Comparison of ENCODE assay signal across 7 mouse cellular contexts in the genomic region with DNA sequence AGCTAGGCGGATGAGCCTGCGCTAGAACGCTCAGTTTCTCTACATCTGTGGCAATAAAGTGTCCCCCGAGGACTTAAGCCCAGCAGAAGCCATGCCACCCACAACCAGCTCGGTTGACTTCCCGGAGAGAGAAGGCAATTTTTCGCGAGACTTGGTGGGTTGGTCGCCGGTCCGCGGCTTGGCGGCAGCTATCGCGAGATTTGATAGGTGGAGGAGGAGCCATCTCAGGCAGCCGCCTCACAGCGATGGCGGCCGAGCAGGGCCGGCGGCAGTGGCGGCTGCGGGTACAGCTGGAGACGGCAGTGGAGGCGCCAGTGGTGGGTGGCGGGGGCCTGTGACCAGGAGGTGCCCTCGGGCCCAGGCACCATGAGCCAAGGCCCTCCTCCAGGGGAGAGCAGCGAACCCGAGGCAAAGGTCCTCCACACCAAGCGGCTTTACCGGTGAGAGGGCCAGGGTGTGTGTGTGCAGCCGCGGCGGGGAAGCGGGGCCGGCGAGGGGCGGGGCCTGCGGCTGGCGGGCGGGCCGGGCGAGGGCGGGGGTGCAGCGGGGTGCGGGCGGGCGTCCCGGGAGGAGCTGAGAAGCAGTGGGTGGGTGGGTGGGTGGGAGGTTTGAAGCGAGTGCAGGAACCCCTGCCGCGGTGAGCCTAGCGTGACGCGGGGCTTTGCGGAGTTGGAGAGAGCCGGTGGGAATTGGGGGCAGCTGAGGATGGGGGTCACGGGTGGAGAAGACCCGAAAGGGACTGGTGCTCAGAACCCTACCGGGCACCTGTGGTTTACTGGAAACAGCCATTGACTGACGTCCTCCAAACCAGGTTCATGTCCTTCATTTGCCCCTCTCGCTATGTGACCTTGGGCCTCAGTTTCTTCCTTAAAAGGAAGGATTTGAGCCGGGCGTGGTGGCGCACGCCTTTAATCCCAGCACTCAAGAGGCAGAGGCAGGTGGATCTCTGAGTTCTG. TPM values are rescaled to one million over a fixed set of nuclear protein-coding genes. Genes with fewer than 3 reads are reported as not detected.
DNase-seq lines count a peak whose midpoint lies in the region; ATAC-seq and TF ChIP-seq lines count a peak whose summit lies in the region.

Gene Tmem79, minus strand, starts transcription at position 91 of the 956 bp plus-strand sequence.
Gene Smg5, plus strand, starts transcription at position 203 of the 956 bp plus-strand sequence.

- no peaks in the 10 kb centered on the region for H3K27me3 ChIP-seq in intestine, postnatal 0 days (replicated peaks; ENCODE audit: control insufficient read depth, insufficient read depth, low read length)
- H3K27me3 ChIP-seq in midbrain, embryonic 12.5 days, result no peaks in the 10 kb centered on the region
- no peaks in the 10 kb centered on the region for H3K27me3 ChIP-seq in small intestine, adult 2 months (ENCODE audit: control insufficient read depth, insufficient read depth, low read length)

- H3K4me2 ChIP-seq in intestine, postnatal 0 days (replicated peaks; ENCODE audit: low read depth), result peak within 1 kb of the TSS; percentile 71
- peak within 1 kb of the TSS; percentile 69 for H3K4me2 ChIP-seq in midbrain, embryonic 12.5 days (replicated peaks)

- peak; percentile 95 for DNase-seq in adrenal gland, adult 8-10 months
- peak; percentile 97 for DNase-seq in embryo, embryonic 9.5 days (ENCODE audit: extremely low spot score)
- peak; percentile 49 for DNase-seq in gonadal fat pad, adult 2 months (ENCODE audit: low read depth)
- peak; percentile 97 for DNase-seq in left cerebral cortex, postnatal 4 days

- no peaks in the 10 kb centered on the region for H3K4me1 ChIP-seq in intestine, postnatal 0 days (replicated peaks; ENCODE audit: control insufficient read depth, insufficient read depth, low read length)
- peaks cover 25% of the 10 kb centered on the region for H3K4me1 ChIP-seq in midbrain, embryonic 12.5 days
- peaks cover 16% of the 10 kb centered on the region for H3K4me1 ChIP-seq in small intestine, adult 2 months (ENCODE audit: control insufficient read depth, insufficient read depth, insufficient read length, low read length)

- peak; percentile 85 for ATAC-seq in intestine, postnatal 0 days
- ATAC-seq in midbrain, embryonic 12.5 days (ENCODE audit: low FRiP score, low read depth), result peak; percentile 93

- peak within 1 kb of the TSS; percentile 84 for H3K9ac ChIP-seq in intestine, postnatal 0 days (ENCODE audit: low read depth, low read length)
- peak within 1 kb of the TSS; percentile 88 for H3K9ac ChIP-seq in midbrain, embryonic 12.5 days (replicated peaks)

- WGBS in intestine, postnatal 0 days, result 1% methylated on average over 65 of the region's 66 CpGs
- 2% methylated on average over 61 of the region's 66 CpGs for WGBS in midbrain, embryonic 12.5 days
- under 1% methylated on average over 59 of the region's 66 CpGs for WGBS in small intestine, adult 2 months

- H3K36me3 ChIP-seq in intestine, postnatal 0 days (ENCODE audit: control insufficient read depth, insufficient read depth), result peaks cover 6% of the 10 kb centered on the region; the same call in 1 of the 2 replicates
- H3K36me3 ChIP-seq in midbrain, embryonic 12.5 days, result peaks cover 5% of the 10 kb centered on the region
- 0 out of 2 replicates have a peak, but pooled peaks cover 2% of the 10 kb centered on the region for H3K36me3 ChIP-seq in small intestine, adult 2 months (ENCODE audit: control insufficient read depth, insufficient read depth, low read length)

- intact Hi-C loops in left cerebral cortex, postnatal 4 days (cut with DNase I), result no loop called here

- no peak for TF ChIP-seq CTCF in intestine, postnatal 0 days (IDR thresholded peaks at IDR 0.05; ENCODE audit: low read depth)
- TF ChIP-seq CTCF in small intestine, adult 2 months (IDR thresholded peaks at IDR 0.05; ENCODE audit: extremely low read depth, insufficient read length, insufficient replicate concordance, low read depth, low read length), result no peak

- no peak; the same call in none of the 2 replicates for TF ChIP-seq POLR2A in small intestine, adult 2 months (IDR thresholded peaks at IDR 0.05; ENCODE audit: low read depth, low read length)

- no peaks in the 10 kb centered on the region for H3K9me3 ChIP-seq in intestine, postnatal 0 days (ENCODE audit: control insufficient read depth)
- no peaks in the 10 kb centered on the region for H3K9me3 ChIP-seq in midbrain, embryonic 12.5 days

- H3K4me3 ChIP-seq in intestine, postnatal 0 days (ENCODE audit: low read depth, low read length), result peak within 1 kb of the TSS; percentile 86
- H3K4me3 ChIP-seq in midbrain, embryonic 12.5 days, result peak within 1 kb of the TSS; percentile 90
- H3K4me3 ChIP-seq in small intestine, adult 2 months (ENCODE audit: low read depth, low read length), result peak within 1 kb of the TSS; percentile 82

- H3K27ac ChIP-seq in intestine, postnatal 0 days (ENCODE audit: low read depth, low read length), result peak within 1 kb of the TSS; percentile 88
- H3K27ac ChIP-seq in midbrain, embryonic 12.5 days (replicated peaks), result peak within 1 kb of the TSS; percentile 92
- H3K27ac ChIP-seq in small intestine, adult 2 months (ENCODE audit: insufficient read depth, low read depth, low read length), result peak within 1 kb of the TSS; percentile 99

RNA-seq across cellular contexts. Expression of gene Tmem79, which starts in this region (rescaled TPM):
- 1 to 10 TPM; 4.4 to 7.1 (median 5.9) TPM for total RNA-seq in adrenal gland, adult 8-10 months (2022)
- 17.8 and 19.6 TPM in 2 replicates for polyA plus RNA-seq in gonadal fat pad, adult 2 months (2012; rRNA removed)
- 13.5 and 14.0 TPM in 2 replicates for polyA plus RNA-seq in intestine, postnatal 0 days (2015; fragmentation: Nextera tagmentation; extraction: Ambion mirVana)
- total RNA-seq in left cerebral cortex, postnatal 4 days (2021), result 1 to 10 TPM; 1.5 to 2.0 TPM
- 1.9 and 2.3 TPM in 2 replicates for polyA plus RNA-seq in midbrain, embryonic 12.5 days (2016; fragmentation: Nextera tagmentation; extraction: Ambion mirVana)
- 32.5 and 47.1 TPM in 2 replicates for polyA plus RNA-seq in small intestine, adult 2 months (2012; rRNA removed)

RNA-seq across cellular contexts. Expression of gene Smg5, which starts in this region (rescaled TPM):
- 10 to 100 TPM; 48.2 to 66.6 (median 55.9) TPM for total RNA-seq in adrenal gland, adult 8-10 months (2022)
- 50.4 and 64.5 TPM in 2 replicates for polyA plus RNA-seq in gonadal fat pad, adult 2 months (2012; rRNA removed)
- 12.6 and 13.7 TPM in 2 replicates for polyA plus RNA-seq in intestine, postnatal 0 days (2015; fragmentation: Nextera tagmentation; extraction: Ambion mirVana)
- total RNA-seq in left cerebral cortex, postnatal 4 days (2021), result 10 to 100 TPM; 76.7 to 79.8 TPM
- polyA plus RNA-seq in midbrain, embryonic 12.5 days (2016; fragmentation: Nextera tagmentation; extraction: Ambion mirVana), result 94.1 and 101 TPM in 2 replicates
- polyA plus RNA-seq in small intestine, adult 2 months (2012; rRNA removed), result 33.9 and 42.4 TPM in 2 replicates

Comparison
In these comparisons a context has a peak if more than half of its experiments do, and no peak if none do; other contexts are left out.
1. Peak in every context shown above with its lines: DNase-seq, ATAC-seq, H3K4me3 ChIP-seq and H3K27ac ChIP-seq.